In genomic region chrX:142529892-142530291, GRCm38 (mm10) we compare ENCODE assay signal across 11 mouse cellular contexts.
DNase-seq lines count a peak whose midpoint lies in the region; ATAC-seq lines count a peak whose summit lies in the region.
"Had no signal": no experiment of that assay in that cellular context is flagged by ENCODE, and none has a peak within 500 bp of the region (broad histone marks: within the 10 kb centered on the region; RNA-seq: fewer than 3 reads in every experiment).

No protein-coding gene starts in this region.

- ATAC-seq in inflammation-experienced regulatory T-cells, adult 6 months: no peak
- no peak for ATAC-seq in erythroblast, adult 5-6 weeks (replicated peaks; ENCODE audit: low FRiP score, poor library complexity, severe bottlenecking)
- ATAC-seq: forebrain, embryonic 15.5 days had no signal

- peak; percentile 14 for DNase-seq in kidney, postnatal 10 days
- DNase-seq in kidney, adult 18-20 months: no peak
- DNase-seq in A20 (ENCODE audit: low read depth, low spot score) (peak; percentile 15), MEL-GATA-1-ER (ENCODE audit: extremely low read depth, low read depth) (peak; percentile 28)
- DNase-seq in induced T-regulatory cell, adult 2 months (ENCODE audit: low read depth): peak; percentile 14
- no peak for DNase-seq in heart, adult 18-20 months
- DNase-seq: cerebellum, adult 9-11 months; midbrain, embryonic 14.5 days had no signal

Comparison
In these comparisons a context has a peak if more than half of its experiments do, and no peak if none do; other contexts are left out.
1. DNase-seq: peak in kidney, postnatal 10 days (single experiment), A20 (single experiment), MEL-GATA-1-ER (single experiment) and induced T-regulatory cell, adult 2 months (single experiment); none in kidney, adult 18-20 months (single experiment) and heart, adult 18-20 months (0 of 2).